Mouse (Mus musculus): ENCODE data around the gene Arid1b.

The Arid1b gene

DNA sequence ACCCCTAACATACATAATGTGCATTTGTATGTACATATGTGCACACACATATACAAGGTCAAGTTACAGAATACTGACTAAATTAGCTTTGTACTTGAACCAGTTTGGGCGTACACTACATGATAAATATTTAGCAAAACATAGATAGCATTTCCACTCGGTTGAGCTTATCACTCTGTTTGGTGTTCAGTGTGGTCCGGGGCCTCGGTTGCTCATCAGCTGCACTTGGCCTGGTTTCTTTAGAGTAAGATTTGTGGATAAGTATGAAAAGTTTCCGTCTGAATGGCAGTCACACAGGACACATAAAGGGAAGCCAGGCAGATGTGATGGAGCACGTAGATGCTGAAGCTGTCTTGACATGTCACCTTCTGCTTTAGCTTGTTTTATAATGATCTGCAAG is 202.4 kb downstream of the Arid1b start:
- no peak for DNase-seq

DNA sequence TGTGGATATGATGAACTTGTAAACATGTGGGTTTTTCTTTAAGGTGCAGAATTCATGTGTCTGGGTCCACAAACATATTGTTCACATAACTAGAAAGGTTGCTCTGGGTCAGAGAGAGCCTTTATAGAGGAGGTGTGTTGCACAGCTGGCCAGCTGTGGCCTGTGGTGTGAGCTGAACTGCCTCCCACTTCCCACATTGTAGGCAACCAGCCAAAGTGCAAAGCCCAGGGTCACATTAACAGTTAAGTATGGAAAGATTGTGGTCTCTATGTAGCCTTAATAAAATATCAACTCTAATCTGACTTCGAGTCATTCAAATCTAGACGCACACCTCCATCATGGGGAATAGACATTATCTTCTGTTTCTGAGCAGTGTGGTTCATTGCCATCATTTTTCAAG is 203.0 kb downstream of the Arid1b start:
- no peak for DNase-seq

DNA sequence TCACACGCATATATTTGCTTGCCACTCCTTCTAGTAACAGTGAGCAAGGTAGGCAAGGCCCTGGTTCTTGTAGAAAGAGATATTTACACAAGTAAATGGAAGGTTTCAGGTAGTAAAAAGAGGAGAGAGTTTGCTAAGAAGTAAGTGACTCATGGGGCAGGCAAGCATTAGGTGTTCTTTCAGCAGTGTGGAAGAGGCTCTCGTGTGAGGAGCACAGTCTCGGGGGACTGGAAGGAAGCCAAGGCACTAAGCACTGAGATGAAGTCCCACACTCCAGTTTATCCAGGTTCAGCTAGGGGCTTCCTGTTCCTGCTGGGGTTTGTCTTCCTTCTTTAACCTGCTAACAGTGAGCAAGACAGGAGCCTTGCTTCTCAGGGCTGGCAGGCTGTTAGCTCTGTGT is 203.6 kb downstream of the Arid1b start:
- no peak for DNase-seq

DNA sequence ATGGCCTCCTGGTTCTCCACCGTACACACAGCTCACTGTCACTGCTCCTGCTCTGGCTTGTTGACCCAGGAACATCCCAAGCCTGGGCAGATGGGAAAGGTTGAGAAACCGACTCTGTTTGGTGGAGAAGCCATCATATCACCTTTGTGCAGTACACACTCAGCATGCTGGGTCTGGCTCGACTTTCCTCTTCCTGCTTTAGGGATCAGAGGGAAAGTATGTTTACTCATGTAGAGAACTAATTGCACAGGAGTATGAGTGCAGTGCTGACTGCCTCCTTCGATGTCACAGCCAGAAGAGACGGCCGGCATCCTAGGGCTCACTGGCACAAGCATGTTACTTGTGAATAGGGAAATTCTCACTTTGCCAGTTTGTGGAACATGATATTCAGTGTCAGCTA is 204.1 kb downstream of the Arid1b start:
- DNase-seq: no peak

GRCm38 (mm10) chr17:5198811-5199210 is 204.7 kb downstream of the Arid1b start:
- no peak for DNase-seq

GRCm38 (mm10) chr17:5200638-5201037 is 206.5 kb downstream of the Arid1b start:
- no peak for DNase-seq

DNA sequence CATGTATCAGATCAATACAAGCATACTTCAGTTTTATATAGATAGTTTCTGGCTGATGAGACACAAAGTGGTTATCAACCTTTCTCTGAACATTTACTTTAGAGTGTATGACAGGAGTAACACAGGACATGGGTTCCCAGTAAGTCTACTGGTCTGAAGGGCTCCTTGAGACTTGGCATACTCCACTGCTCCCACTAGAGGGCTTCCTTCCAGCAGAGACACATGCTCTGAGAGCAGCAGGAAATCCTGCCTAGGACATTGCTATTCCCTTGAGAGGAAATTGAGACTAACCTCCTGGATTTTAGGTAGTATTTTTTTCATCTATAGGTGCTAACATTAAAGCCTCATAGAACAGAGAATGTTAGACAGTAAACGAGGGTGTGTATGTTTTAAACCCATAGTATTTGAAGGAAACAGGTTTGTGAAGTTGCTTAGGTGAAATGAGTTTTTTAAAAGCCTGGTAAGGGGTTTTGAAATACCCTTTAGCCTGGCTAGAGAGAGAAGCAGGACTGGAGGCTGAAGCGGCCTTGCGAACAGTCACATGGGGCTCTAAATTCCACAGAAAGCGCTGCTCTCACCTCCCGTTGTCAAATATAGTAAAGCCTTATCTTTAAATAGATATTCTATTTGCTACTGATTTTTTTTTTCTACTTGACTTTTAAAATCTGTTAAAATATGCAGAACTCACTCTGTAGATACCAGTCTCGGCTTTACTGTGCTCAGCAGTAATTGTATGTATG is 207.9 kb downstream of the Arid1b start:
- no peak for DNase-seq

- no peak for DNase-seq
Observed at GRCm38 (mm10) chr17:5202756-5203155, 208.6 kb downstream of the Arid1b start.

DNA sequence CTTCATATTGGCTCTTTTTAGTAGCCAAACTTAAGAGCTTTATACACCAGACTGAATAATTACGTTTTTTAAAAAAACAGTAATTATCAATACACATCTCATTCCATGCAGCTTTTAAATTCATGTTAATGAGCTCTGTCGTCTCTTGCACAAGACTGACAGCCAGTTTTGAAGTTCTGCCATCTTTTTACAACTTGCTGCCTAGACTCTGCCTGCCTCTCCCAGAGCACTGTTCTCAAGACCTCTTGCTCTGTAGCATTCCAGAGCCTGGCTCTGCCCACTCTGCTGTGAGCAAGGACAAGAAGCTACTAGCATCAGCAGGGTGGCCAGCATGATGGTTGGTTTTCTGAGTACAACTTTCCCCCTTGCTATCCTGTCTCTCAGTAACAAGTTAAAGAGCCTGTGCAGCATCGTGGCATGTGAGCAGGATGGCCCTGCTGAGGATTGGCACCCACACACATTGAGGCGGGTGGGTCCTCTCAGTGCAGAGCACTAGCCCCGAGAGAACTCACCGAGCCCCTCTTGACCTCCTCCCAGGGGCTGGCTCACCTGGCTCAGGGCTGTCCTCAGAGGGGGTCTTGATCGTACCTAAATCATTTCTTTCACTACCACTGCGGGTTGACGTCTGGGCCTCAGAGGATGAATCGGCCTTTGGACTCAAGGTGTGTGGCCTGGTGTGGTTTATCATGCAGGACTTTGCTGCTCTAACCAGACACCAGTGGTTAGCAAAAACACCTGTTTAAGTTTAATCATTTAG is 209.4 kb downstream of the Arid1b start:
- no peak for DNase-seq

DNA sequence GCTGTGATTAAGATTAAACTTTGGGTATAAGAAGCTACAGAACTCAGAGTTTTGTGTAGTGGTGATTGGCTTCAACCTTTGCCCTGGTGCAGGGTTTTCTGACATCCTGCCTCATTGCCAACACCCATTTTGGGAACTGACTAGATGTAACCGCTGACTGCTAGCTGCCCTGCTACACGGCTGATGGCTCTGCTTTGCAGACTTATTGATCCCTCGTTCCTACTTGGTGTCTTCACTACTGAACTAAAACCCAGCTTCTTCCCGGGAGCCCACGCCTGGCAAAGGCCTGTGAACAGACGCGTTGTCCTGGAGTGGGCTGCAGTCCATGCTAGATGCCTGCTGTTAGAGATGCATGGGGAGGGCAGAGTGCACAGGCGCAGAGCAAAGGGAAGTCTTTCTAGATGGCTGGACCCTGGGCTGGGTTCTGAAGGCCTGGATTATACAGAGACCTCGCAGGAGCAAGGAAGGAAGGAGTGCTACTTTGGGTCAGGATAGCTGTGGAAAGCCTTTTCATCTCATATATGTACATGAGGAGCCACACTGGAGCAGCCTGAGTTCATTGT is 210.1 kb downstream of the Arid1b start:
- peak; percentile 65 for DNase-seq

- DNase-seq: no peak
Observed at GRCm38 (mm10) chr17:5205163-5205581, 211.0 kb downstream of the Arid1b start.

- no peak for DNase-seq
Observed at GRCm38 (mm10) chr17:5206731-5207130, 212.6 kb downstream of the Arid1b start.

GRCm38 (mm10) chr17:5207881-5208280 is 213.7 kb downstream of the Arid1b start:
- DNase-seq: no peak

- DNase-seq: no peak
Observed at GRCm38 (mm10) chr17:5208362-5208761, 214.2 kb downstream of the Arid1b start.

GRCm38 (mm10) chr17:5209076-5209475 is 214.9 kb downstream of the Arid1b start:
- no peak for DNase-seq

GRCm38 (mm10) chr17:5210101-5210727 is 216.1 kb downstream of the Arid1b start:
- no peak for DNase-seq

DNA sequence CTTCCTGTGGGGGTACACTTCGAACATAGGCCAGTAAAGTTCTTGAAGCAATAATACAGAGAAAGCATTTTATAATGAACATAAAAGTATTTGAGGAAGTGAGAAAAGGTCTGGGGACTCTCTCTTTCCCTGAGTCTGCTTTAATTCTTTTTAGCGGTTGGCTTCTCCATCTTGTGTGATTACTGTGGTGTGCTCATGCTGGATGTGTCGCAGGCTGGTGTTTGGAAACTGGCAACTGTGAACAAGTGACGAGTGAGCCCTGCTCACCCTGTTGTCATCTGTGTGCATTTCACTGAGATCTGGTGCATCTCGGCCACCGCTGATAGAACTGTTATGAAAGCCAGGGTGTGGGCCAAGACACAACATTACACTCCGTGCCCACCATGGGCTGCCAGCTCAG is 216.8 kb downstream of the Arid1b start:
- no peak for DNase-seq

DNA sequence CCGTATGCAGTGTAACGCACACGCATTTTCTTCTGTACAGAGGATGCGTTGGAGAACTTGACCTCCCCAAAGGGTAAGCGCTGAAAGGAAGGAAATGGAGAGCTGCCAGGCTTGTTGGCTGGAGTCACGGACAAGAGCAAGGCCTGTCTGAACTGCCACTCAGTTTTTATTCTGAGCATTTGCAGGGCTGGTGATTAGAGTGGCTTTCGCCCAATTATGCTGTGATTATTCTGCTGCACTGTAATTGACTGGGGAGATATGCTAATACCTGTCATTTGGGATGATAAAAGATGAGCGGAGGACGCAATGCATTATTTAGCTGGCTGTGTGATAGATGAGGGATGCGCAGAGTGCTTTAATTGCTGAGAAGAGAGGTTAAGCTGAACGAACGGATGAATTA is 218.0 kb downstream of the Arid1b start:
- peak; percentile 80 for DNase-seq

DNA sequence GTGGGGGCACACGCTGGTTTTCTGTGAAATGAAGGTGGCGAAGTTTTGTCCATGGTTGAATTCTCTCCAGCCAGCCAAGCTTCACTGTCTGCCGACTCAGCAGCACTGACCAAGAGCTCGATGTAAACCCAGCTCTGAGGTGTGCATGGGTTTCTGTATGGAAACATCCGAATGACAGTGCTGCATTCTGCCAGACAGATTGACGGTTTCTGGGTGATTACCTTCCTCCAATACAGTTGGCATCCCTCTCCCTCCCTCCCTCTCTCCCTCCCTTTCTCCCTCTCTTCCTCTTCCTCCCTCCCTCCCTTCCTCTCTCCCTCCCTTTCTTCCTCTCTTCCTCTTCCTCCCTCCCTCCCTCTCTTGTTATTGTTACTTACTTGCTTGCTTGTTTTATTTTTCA is 219.3 kb downstream of the Arid1b start:
- DNase-seq: no peak

- no peak for DNase-seq
Observed at GRCm38 (mm10) chr17:5215352-5215751, 221.2 kb downstream of the Arid1b start.

GRCm38 (mm10) chr17:5216965-5217546 is 222.9 kb downstream of the Arid1b start:
- peak; percentile 62 for DNase-seq

DNA sequence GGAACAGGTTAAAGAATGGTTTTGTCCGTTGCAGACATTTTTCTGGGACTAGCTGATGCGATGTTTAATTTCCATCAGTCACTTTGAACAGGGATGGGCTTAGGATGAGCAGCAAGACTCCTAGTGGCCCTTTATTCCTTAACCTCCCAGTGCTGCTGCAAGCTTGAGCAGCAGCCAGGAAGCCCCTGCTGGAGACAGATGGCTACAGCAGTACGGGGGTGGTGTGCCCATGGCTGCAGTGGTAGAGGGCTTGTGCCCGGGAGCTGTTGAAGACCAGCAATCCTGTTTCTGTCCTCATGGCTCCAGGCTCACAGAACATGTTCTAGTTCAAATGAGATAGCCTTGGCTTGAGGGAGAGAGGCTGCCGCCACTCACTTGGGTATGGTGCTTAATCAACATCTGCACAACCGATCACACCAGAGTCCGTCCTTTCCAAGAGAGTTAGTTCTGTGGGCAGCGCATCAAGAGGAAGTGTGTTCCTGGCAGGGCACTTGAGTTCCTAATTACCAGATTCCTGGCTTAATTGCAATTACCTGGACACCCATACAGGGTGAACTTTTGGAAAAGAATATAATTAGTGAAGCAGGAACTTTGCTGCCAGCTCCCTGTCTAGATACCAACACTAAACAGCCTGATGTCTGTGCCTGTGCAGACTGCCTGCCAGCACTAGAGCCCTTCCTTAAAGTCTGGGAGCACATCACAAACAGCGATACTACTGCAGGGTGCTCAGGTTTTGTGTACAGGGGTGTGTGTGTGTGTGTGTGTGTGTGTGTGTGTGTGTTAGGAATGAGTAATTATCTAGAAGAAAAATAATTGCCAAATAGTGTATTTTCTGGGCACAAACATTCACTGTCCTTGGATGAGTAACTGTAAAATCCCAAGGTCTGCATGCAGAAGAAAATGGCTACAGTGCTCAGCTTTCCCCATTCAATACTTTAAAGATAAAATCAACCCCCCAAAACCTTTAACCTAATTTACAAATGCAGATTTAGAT is 224.0 kb downstream of the Arid1b start:
- no peak for DNase-seq

Data from cerebellum, adult 9-11 months (tissue).